Mouse (Mus musculus) adrenal gland, postnatal 25 days (tissue): ENCODE measurements around the gene Gm13698. TPM values are rescaled to one million over a fixed set of nuclear protein-coding genes. Genes with fewer than 3 reads are reported as not detected.
"Not testable (repeated sequence)": the region's sequence is repeated elsewhere in the genome, so short reads cannot be mapped to it uniquely, and the experiment has no call there.

ENCODE experiments used
- DNase-seq: peaks from one replicate; pipeline ENCODE4 v3.0.0; 2021; ENCODE audit warnings: mixed read lengths
- long read RNA-seq: library from polyadenylated mRNA; stranded (forward); transcript quantifications from one replicate; pipeline ENCODE4 v2.0.0, GENCODE M21; 2021
- total RNA-seq: library from RNA; stranded (reverse); gene quantifications from 2 replicates; pipeline ENCODE4 v1.2.3, GENCODE M21; 2021

The Gm13698 gene
- total RNA-seq, result 1.9 and 2.0 TPM in 2 replicates
- long read RNA-seq, result 0 reads

GRCm38 (mm10) chr2:83955393-83955792 is at the start of gene Gm13698:
TSS of gene Gm13698 (plus strand) at chr2:83955693.
- not testable (repeated sequence) for DNase-seq

GRCm38 (mm10) chr2:83929478-83930088 is 25.9 kb upstream of the Gm13698 start:
- no peak for DNase-seq

GRCm38 (mm10) chr2:83940931-83941361 is 14.5 kb upstream of the Gm13698 start, which contains the start of gene Zswim2:
TSS of gene Zswim2 (minus strand) at chr2:83941228.
- DNase-seq, result no peak

GRCm38 (mm10) chr2:83941378-83941777 is 14.1 kb upstream of the Gm13698 start:
- DNase-seq, result no peak

- no peak for DNase-seq
Observed at GRCm38 (mm10) chr2:83941792-83942191, 13.7 kb upstream of the Gm13698 start.

- DNase-seq, result not testable (repeated sequence)
Observed at GRCm38 (mm10) chr2:83961203-83961602, 5.7 kb downstream of the Gm13698 start, which contains the start of gene Gm13693. TSS of gene Gm13693 (plus strand) at chr2:83961503.

- not testable (repeated sequence) for DNase-seq
Observed at GRCm38 (mm10) chr2:83967013-83967412, 11.5 kb downstream of the Gm13698 start, which contains the start of gene Gm13695. TSS of gene Gm13695 (plus strand) at chr2:83967313.

- not testable (repeated sequence) for DNase-seq
Observed at GRCm38 (mm10) chr2:83972823-83973222, 17.3 kb downstream of the Gm13698 start, which contains the start of gene Gm13696. TSS of gene Gm13696 (plus strand) at chr2:83973123.

GRCm38 (mm10) chr2:83978633-83979032 is 23.1 kb downstream of the Gm13698 start, which contains the start of gene Gm13694:
TSS of gene Gm13694 (plus strand) at chr2:83978933.
- DNase-seq, result not testable (repeated sequence)

- not testable (repeated sequence) for DNase-seq
Observed at GRCm38 (mm10) chr2:83984443-83984842, 28.9 kb downstream of the Gm13698 start, which contains the start of gene Gm13697. TSS of gene Gm13697 (plus strand) at chr2:83984743.

GRCm38 (mm10) chr2:83990253-83990652 is 34.8 kb downstream of the Gm13698 start, which contains the start of gene Gm13691:
TSS of gene Gm13691 (plus strand) at chr2:83990553.
- DNase-seq, result not testable (repeated sequence)

- DNase-seq, result not testable (repeated sequence)
Observed at GRCm38 (mm10) chr2:83993639-83994255, 38.3 kb downstream of the Gm13698 start.

GRCm38 (mm10) chr2:83994526-83994925 is 39.0 kb downstream of the Gm13698 start:
- not testable (repeated sequence) for DNase-seq

Other genes with a start within 250 kb of the Gm13698 start
- gene Itgav, start 231.3 kb upstream of the Gm13698 start, total RNA-seq, result 107 and 124 TPM in 2 replicates
- 3.9 and 5.7 TPM in 2 replicates for gene Fam171b, start 143.1 kb upstream of the Gm13698 start, total RNA-seq
- gene Zswim2, start 14.5 kb upstream of the Gm13698 start, total RNA-seq, result not detected in 2 replicates
- 1.9 and 2.0 TPM in 2 replicates for gene Gm13693, start 5.8 kb downstream of the Gm13698 start, total RNA-seq
- not detected in 2 replicates for gene Gm13695, start 11.6 kb downstream of the Gm13698 start, total RNA-seq
- gene Gm13696, start 17.4 kb downstream of the Gm13698 start, total RNA-seq, result 1.9 and 2.0 TPM in 2 replicates
- gene Gm13694, start 23.2 kb downstream of the Gm13698 start, total RNA-seq, result 1.9 and 2.0 TPM in 2 replicates
- 1.9 and 2.0 TPM in 2 replicates for gene Gm13697, start 29.1 kb downstream of the Gm13698 start, total RNA-seq
- gene Gm13691, start 34.9 kb downstream of the Gm13698 start, total RNA-seq, result 1.9 and 2.0 TPM in 2 replicates